In the genomic region with DNA sequence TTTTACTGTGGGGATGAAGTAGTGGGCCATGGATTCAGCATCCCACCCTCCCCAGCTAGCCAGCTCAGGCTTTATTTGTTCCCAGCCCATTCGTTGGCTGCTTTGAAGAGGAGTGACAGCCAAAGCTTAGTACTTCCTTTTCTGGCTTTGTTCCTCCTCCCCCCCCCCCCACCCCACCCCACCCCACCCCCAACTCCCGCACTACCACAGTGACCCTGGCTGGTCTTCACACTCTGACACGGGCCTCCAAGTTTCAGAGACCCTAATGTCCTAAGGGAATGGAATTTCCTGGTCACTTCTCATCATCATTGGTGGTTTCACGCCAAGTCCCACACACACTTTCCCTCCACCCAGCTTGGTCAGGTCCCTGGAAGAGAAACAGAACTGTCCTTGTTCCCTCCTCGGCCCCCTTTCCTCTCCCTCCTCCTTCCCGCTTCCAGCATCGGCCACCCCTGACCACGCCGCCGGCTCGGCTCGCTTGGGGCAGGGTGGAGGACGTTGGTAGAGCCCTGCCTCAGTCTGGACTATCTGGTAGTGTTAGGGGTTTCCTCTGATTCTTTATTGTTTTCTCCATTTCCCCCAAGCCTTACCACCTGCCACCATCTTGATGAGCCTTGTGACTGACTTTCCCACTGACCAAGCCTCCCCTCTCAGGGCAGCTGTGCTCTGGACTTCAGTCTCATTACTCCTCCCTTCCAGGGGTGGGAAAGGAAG, we compare ENCODE assay signal across 8 mouse cellular contexts. TPM values are rescaled to one million over a fixed set of nuclear protein-coding genes. Genes with fewer than 3 reads are reported as not detected.
DNase-seq lines count a peak whose midpoint lies in the region; ATAC-seq and TF ChIP-seq lines count a peak whose summit lies in the region.

No protein-coding gene starts in this region.

- H3K4me3 ChIP-seq in embryonic facial prominence, embryonic 12.5 days, result peak overlapping the region; percentile 80
- H3K4me3 ChIP-seq in heart, embryonic 16.5 days (ENCODE audit: low read length), result peak overlapping the region; percentile 86
- peak overlapping the region; percentile 79 to 88 for H3K4me3 ChIP-seq in liver, embryonic 14.5 days (ENCODE audit: insufficient read depth in 1 of 2, low read depth in 2 of 2, low read length in 2 of 2)

- peaks cover 33% of the 10 kb centered on the region for H3K4me1 ChIP-seq in embryonic facial prominence, embryonic 12.5 days
- peaks cover 19% of the 10 kb centered on the region for H3K4me1 ChIP-seq in heart, embryonic 16.5 days (ENCODE audit: control insufficient read depth, insufficient read depth, low read length)
- H3K4me1 ChIP-seq in liver, embryonic 14.5 days (replicated peaks; ENCODE audit: control insufficient read depth in 2 of 2, insufficient read depth in 2 of 2, low read length in 1 of 2), result peaks cover 22 to 26% of the 10 kb centered on the region in 2 experiments

- peaks cover 41% of the 10 kb centered on the region for H3K36me3 ChIP-seq in embryonic facial prominence, embryonic 12.5 days
- peaks cover 29% of the 10 kb centered on the region for H3K36me3 ChIP-seq in heart, embryonic 16.5 days (ENCODE audit: control insufficient read depth, insufficient read depth)
- peaks cover 31% of the 10 kb centered on the region for H3K36me3 ChIP-seq in liver, embryonic 14.5 days (replicated peaks; ENCODE audit: control insufficient read depth, insufficient read depth, low read depth)

- no peaks in the 10 kb centered on the region for H3K9me3 ChIP-seq in embryonic facial prominence, embryonic 12.5 days
- H3K9me3 ChIP-seq in heart, embryonic 16.5 days (replicated peaks; ENCODE audit: control insufficient read depth, low read length), result no peaks in the 10 kb centered on the region
- H3K9me3 ChIP-seq in liver, embryonic 14.5 days (ENCODE audit: control insufficient read depth, low read length), result no peaks in the 10 kb centered on the region

- ATAC-seq in embryonic facial prominence, embryonic 12.5 days (ENCODE audit: insufficient number of reproducible peaks, insufficient read depth, low FRiP score, low TSS enrichment), result peak; percentile 39; the same call in 1 of the 2 replicates
- ATAC-seq in heart, embryonic 16.5 days (replicated peaks; ENCODE audit: extremely low read depth, insufficient read depth, low FRiP score), result peak; percentile 25
- no peak for ATAC-seq in liver, embryonic 14.5 days (ENCODE audit: insufficient read depth)

- peak; percentile 36 for DNase-seq in urinary bladder, postnatal 14 days (ENCODE audit: low spot score)
- DNase-seq in urinary bladder, postnatal 10 days (ENCODE audit: low spot score), result no peak
- DNase-seq in kidney, postnatal 25 days, result peak; percentile 61 to 78
- no peak for DNase-seq in liver, embryonic 14.5 days (ENCODE audit: low read depth in 3 of 3, low spot score in 3 of 3)
- peak; percentile 57 for DNase-seq in neural tube, embryonic 10.5 days (ENCODE audit: extremely low spot score, low spot score)
- peak; percentile 19 to 22 for DNase-seq in thymus, postnatal 10 days (ENCODE audit: low spot score in 2 of 2)

- peak overlapping the region; percentile 79 for H3K4me2 ChIP-seq in embryonic facial prominence, embryonic 12.5 days (replicated peaks)
- H3K4me2 ChIP-seq in heart, embryonic 16.5 days (ENCODE audit: low read depth, low read length), result peak overlapping the region; percentile 88
- H3K4me2 ChIP-seq in liver, embryonic 14.5 days (ENCODE audit: low read depth), result peak overlapping the region; percentile 95

- peak overlapping the region; percentile 92 for H3K9ac ChIP-seq in embryonic facial prominence, embryonic 12.5 days
- H3K9ac ChIP-seq in heart, embryonic 16.5 days (ENCODE audit: low read length), result peak overlapping the region; percentile 95
- H3K9ac ChIP-seq in liver, embryonic 14.5 days (replicated peaks), result peak overlapping the region; percentile 88

- TF ChIP-seq EP300 in liver, embryonic 14.5 days (IDR thresholded peaks at IDR 0.05; ENCODE audit: low read depth), result no peak

- TF ChIP-seq CTCF in liver, embryonic 14.5 days (IDR thresholded peaks at IDR 0.05; ENCODE audit: low read depth), result no peak

- H3K27ac ChIP-seq in embryonic facial prominence, embryonic 12.5 days, result peak overlapping the region; percentile 95
- H3K27ac ChIP-seq in heart, embryonic 16.5 days (ENCODE audit: low read length), result peak overlapping the region; percentile 97
- peak overlapping the region; percentile 76 for H3K27ac ChIP-seq in liver, embryonic 14.5 days

- 2% methylated on average over 13 of the region's 13 CpGs for WGBS in embryonic facial prominence, embryonic 12.5 days
- 4% methylated on average over 13 of the region's 13 CpGs for WGBS in heart, embryonic 16.5 days
- under 1% methylated on average over 13 of the region's 13 CpGs for WGBS in liver, embryonic 14.5 days (ENCODE audit: insufficient replicate concordance)

- no peaks in the 10 kb centered on the region for H3K27me3 ChIP-seq in embryonic facial prominence, embryonic 12.5 days
- no peaks in the 10 kb centered on the region for H3K27me3 ChIP-seq in heart, embryonic 16.5 days (ENCODE audit: control insufficient read depth, insufficient read depth, low read length)
- no peaks in the 10 kb centered on the region for H3K27me3 ChIP-seq in liver, embryonic 14.5 days (ENCODE audit: control insufficient read depth, insufficient read depth, low read length)

RNA-seq across cellular contexts. Expression of a gene that starts 1.4 kb away (rescaled TPM):
- polyA plus RNA-seq in embryonic facial prominence, embryonic 12.5 days (2016; fragmentation: Nextera tagmentation; extraction: Ambion mirVana), result 82.3 and 86.8 TPM in 2 replicates
- polyA plus RNA-seq in heart, embryonic 16.5 days (2015; fragmentation: Nextera tagmentation; extraction: Ambion mirVana), result 57.8 and 59.3 TPM in 2 replicates
- 21.3 and 24.9 TPM in 2 replicates for polyA plus RNA-seq in liver, embryonic 14.5 days (2012; rRNA removed)
- polyA plus RNA-seq in liver, embryonic 14.5 days (2014; fragmentation: Nextera tagmentation; extraction: Ambion mirVana), result 40.9 and 48.5 TPM in 2 replicates

RNA-seq across cellular contexts. Expression of a gene that starts 2.0 kb away (rescaled TPM):
- polyA plus RNA-seq in embryonic facial prominence, embryonic 12.5 days (2016; fragmentation: Nextera tagmentation; extraction: Ambion mirVana), result 24.9 and 32.9 TPM in 2 replicates
- 9.8 and 11.5 TPM in 2 replicates for polyA plus RNA-seq in heart, embryonic 16.5 days (2015; fragmentation: Nextera tagmentation; extraction: Ambion mirVana)
- polyA plus RNA-seq in liver, embryonic 14.5 days (2012; rRNA removed), result 3.0 and 3.6 TPM in 2 replicates
- polyA plus RNA-seq in liver, embryonic 14.5 days (2014; fragmentation: Nextera tagmentation; extraction: Ambion mirVana), result 1.9 and 2.7 TPM in 2 replicates

RNA-seq across cellular contexts. Expression of a gene that starts 11.5 kb away (rescaled TPM):
- 0.49 and 0.70 TPM in 2 replicates for polyA plus RNA-seq in embryonic facial prominence, embryonic 12.5 days (2016; fragmentation: Nextera tagmentation; extraction: Ambion mirVana)
- polyA plus RNA-seq in heart, embryonic 16.5 days (2015; fragmentation: Nextera tagmentation; extraction: Ambion mirVana), result 0.50 and 0.51 TPM in 2 replicates
- polyA plus RNA-seq in liver, embryonic 14.5 days (2012; rRNA removed), result 0.12 and 0.19 TPM in 2 replicates
- polyA plus RNA-seq in liver, embryonic 14.5 days (2014; fragmentation: Nextera tagmentation; extraction: Ambion mirVana), result 0.14 and 0.19 TPM in 2 replicates

RNA-seq across cellular contexts. Expression of a gene that starts 12.2 kb away (rescaled TPM):
- 14.7 and 15.3 TPM in 2 replicates for polyA plus RNA-seq in embryonic facial prominence, embryonic 12.5 days (2016; fragmentation: Nextera tagmentation; extraction: Ambion mirVana)
- 6.3 and 6.6 TPM in 2 replicates for polyA plus RNA-seq in heart, embryonic 16.5 days (2015; fragmentation: Nextera tagmentation; extraction: Ambion mirVana)
- 10.4 and 14.3 TPM in 2 replicates for polyA plus RNA-seq in liver, embryonic 14.5 days (2012; rRNA removed)
- 5.1 and 6.9 TPM in 2 replicates for polyA plus RNA-seq in liver, embryonic 14.5 days (2014; fragmentation: Nextera tagmentation; extraction: Ambion mirVana)

RNA-seq across cellular contexts. Expression of a gene that starts 21.1 kb away (rescaled TPM):
- polyA plus RNA-seq in embryonic facial prominence, embryonic 12.5 days (2016; fragmentation: Nextera tagmentation; extraction: Ambion mirVana), result 1.8 and 2.5 TPM in 2 replicates
- polyA plus RNA-seq in heart, embryonic 16.5 days (2015; fragmentation: Nextera tagmentation; extraction: Ambion mirVana), result 0.22 and 0.37 TPM in 2 replicates
- 0.04 TPM in 2 replicates for polyA plus RNA-seq in liver, embryonic 14.5 days (2012; rRNA removed)
- 0.16 TPM in 1 of 2 replicates, not detected in the other for polyA plus RNA-seq in liver, embryonic 14.5 days (2014; fragmentation: Nextera tagmentation; extraction: Ambion mirVana)

Comparison
In these comparisons a context has a peak if more than half of its experiments do, and no peak if none do; other contexts are left out.
1. DNase-seq: peak in urinary bladder, postnatal 14 days (single experiment), kidney, postnatal 25 days (2 of 2), neural tube, embryonic 10.5 days (single experiment) and thymus, postnatal 10 days (2 of 2); none in urinary bladder, postnatal 10 days (single experiment) and liver, embryonic 14.5 days (0 of 3).
2. Peak in every context shown above with its lines, with median percentiles within 50 percentile points of each other: H3K27ac ChIP-seq, H3K4me2 ChIP-seq, H3K4me3 ChIP-seq and H3K9ac ChIP-seq.